Mouse (Mus musculus) forebrain, embryonic 11.5 days (tissue): ENCODE measurements around the gene Akap6. TPM values are rescaled to one million over a fixed set of nuclear protein-coding genes. Genes with fewer than 3 reads are reported as not detected.

Experiments used
- ATAC-seq: fragments of 200-750 bp; cut with Nextera tagmentation; replicated peaks from 2 replicates; pipeline ENCODE4 v1.8.0; 2017; ENCODE audit warnings: moderate TSS enrichment; ENCODE audit not compliant: low FRiP score
- DNase-seq: peaks from one replicate; pipeline ENCODE4 v3.0.0-alpha.2; 2017; ENCODE audit warnings: low spot score
- H3K27ac ChIP-seq: fragments of 300-500 bp; sonication (generic); 2 replicates; pipeline ENCODE4 v1.5.1; 2014; ENCODE audit warnings: low read depth, low read length
- H3K27me3 ChIP-seq: fragments of 300-500 bp; sonication (generic); 2 replicates; pipeline ENCODE4 v1.6.1; 2014; ENCODE audit warnings: mild to moderate bottlenecking, low read length, mixed read lengths; ENCODE audit not compliant: control insufficient read depth, insufficient read depth
- H3K36me3 ChIP-seq: fragments of 300-500 bp; sonication (generic); 2 replicates; pipeline ENCODE4 v1.6.1; 2014; ENCODE audit warnings: mild to moderate bottlenecking, low read length, moderate library complexity, mixed read lengths; ENCODE audit not compliant: control insufficient read depth, insufficient read depth
- H3K4me1 ChIP-seq: fragments of 300-500 bp; sonication (generic); replicated peaks from 2 replicates; pipeline ENCODE4 v1.6.1; 2014; ENCODE audit warnings: low read length, mixed read lengths; ENCODE audit not compliant: control insufficient read depth, insufficient read depth
- H3K4me2 ChIP-seq: fragments of 300-500 bp; sonication (generic); 2 replicates; pipeline ENCODE4 v1.6.1; 2014; ENCODE audit warnings: low read depth, mild to moderate bottlenecking, low read length, moderate library complexity, mixed read lengths; ENCODE audit not compliant: severe bottlenecking
- H3K4me3 ChIP-seq: fragments of 300-500 bp; sonication (generic); 2 replicates; pipeline ENCODE4 v1.5.1; 2014; ENCODE audit warnings: low read depth, low read length
- H3K9ac ChIP-seq: fragments of 300-500 bp; sonication (generic); 2 replicates; pipeline ENCODE4 v1.6.1; 2014; ENCODE audit warnings: low read length
- H3K9me3 ChIP-seq: fragments of 300-500 bp; sonication (generic); 2 replicates; pipeline ENCODE4 v1.6.1; 2016; ENCODE audit warnings: low read length, mixed read lengths; ENCODE audit not compliant: control insufficient read depth
- WGBS: fragments of 180-500 bp; shearing (Covaris S2); extraction: QIAGEN DNeasy Blood & Tissue Kit; methylation state at CpG from one replicate; pipeline ENCODE4 v1.1.7; 2014; 5-methylcytosine and 5-hydroxymethylcytosine counted together
- polyA plus RNA-seq: library from polyadenylated mRNA; unstranded; fragments of >200 nt; fragmentation: Nextera tagmentation; extraction: Ambion mirVana; gene quantifications from 2 replicates; pipeline ENCODE4 v1.2.1, GENCODE M21; 2014

The Akap6 gene
- polyA plus RNA-seq, 1 experiment from 2014 or later: 13.2 TPM

GRCm38 (mm10) chr12:52755649-52756048, 56.5 kb downstream of the Akap6 start:
- DNase-seq (no peak), ATAC-seq (no peak)
- Histone ChIP-seq H3K9ac (no peak overlapping the region), H3K4me2 (no peak overlapping the region), H3K4me1 (no peaks in the 10 kb centered on the region), H3K27ac (no peak overlapping the region), H3K36me3 (no peaks in the 10 kb centered on the region), H3K4me3 (no peak overlapping the region), H3K9me3 (no peaks in the 10 kb centered on the region), H3K27me3 (no peaks in the 10 kb centered on the region)
- 81% methylated on average over 2 of the region's 2 CpGs for WGBS

- Histone ChIP-seq H3K9ac (no peak overlapping the region), H3K4me3 (no peak overlapping the region), H3K4me1 (no peaks in the 10 kb centered on the region), H3K27ac (no peak overlapping the region), H3K27me3 (no peaks in the 10 kb centered on the region), H3K9me3 (no peaks in the 10 kb centered on the region), H3K36me3 (no peaks in the 10 kb centered on the region), H3K4me2 (no peak overlapping the region)
- no peak for DNase-seq
- ATAC-seq: no peak
- WGBS: 22% methylated on average over 4 of the region's 4 CpGs
Measured at GRCm38 (mm10) chr12:52757881-52758280, 58.7 kb downstream of the Akap6 start.

GRCm38 (mm10) chr12:52764046-52764445, 64.9 kb downstream of the Akap6 start:
- H3K4me1 ChIP-seq: no peaks in the 10 kb centered on the region
- H3K4me2 ChIP-seq: no peak overlapping the region
- no peaks in the 10 kb centered on the region for H3K27me3 ChIP-seq
- no peak overlapping the region for H3K4me3 ChIP-seq
- H3K36me3 ChIP-seq: no peaks in the 10 kb centered on the region
- ATAC-seq: no peak
- no peak overlapping the region for H3K9ac ChIP-seq
- 90% methylated on average over 2 of the region's 2 CpGs for WGBS
- no peak overlapping the region for H3K27ac ChIP-seq
- no peaks in the 10 kb centered on the region for H3K9me3 ChIP-seq
- no peak for DNase-seq

GRCm38 (mm10) chr12:52764810-52765209, 65.6 kb downstream of the Akap6 start:
- H3K36me3 ChIP-seq: no peaks in the 10 kb centered on the region
- H3K27ac ChIP-seq: no peak overlapping the region
- no peak overlapping the region for H3K9ac ChIP-seq
- no peaks in the 10 kb centered on the region for H3K27me3 ChIP-seq
- ATAC-seq: no peak
- H3K4me3 ChIP-seq: no peak overlapping the region
- H3K4me2 ChIP-seq: no peak overlapping the region
- no peaks in the 10 kb centered on the region for H3K9me3 ChIP-seq
- H3K4me1 ChIP-seq: no peaks in the 10 kb centered on the region
- DNase-seq: no peak
- WGBS: 97% methylated on average over 3 of the region's 3 CpGs

- H3K4me3 ChIP-seq: no peak overlapping the region
Measured at GRCm38 (mm10) chr12:52769561-52769960, 70.4 kb downstream of the Akap6 start.

GRCm38 (mm10) chr12:52771931-52772330, 72.7 kb downstream of the Akap6 start:
- Histone ChIP-seq H3K27me3 (no peaks in the 10 kb centered on the region), H3K9me3 (no peaks in the 10 kb centered on the region), H3K9ac (no peak overlapping the region), H3K27ac (no peak overlapping the region), H3K4me3 (no peak overlapping the region), H3K4me1 (peaks cover 3% of the 10 kb centered on the region; the same call in 1 of the 2 replicates), H3K4me2 (no peak overlapping the region), H3K36me3 (no peaks in the 10 kb centered on the region)
- ATAC-seq: no peak
- 73% methylated on average over 7 of the region's 7 CpGs for WGBS
- DNase-seq: no peak

More at GRCm38 (mm10) chr12:52769561-52769960, 70.4 kb downstream of the Akap6 start:
- 61% methylated on average over 3 of the region's 3 CpGs for WGBS
- H3K9me3 ChIP-seq: no peaks in the 10 kb centered on the region
- no peak overlapping the region for H3K9ac ChIP-seq
- H3K4me1 ChIP-seq: peaks cover 3% of the 10 kb centered on the region; the same call in 1 of the 2 replicates
- H3K36me3 ChIP-seq: no peaks in the 10 kb centered on the region
- H3K27ac ChIP-seq: no peak overlapping the region
- DNase-seq (no peak), ATAC-seq (no peak)
- no peaks in the 10 kb centered on the region for H3K27me3 ChIP-seq
- no peak overlapping the region for H3K4me2 ChIP-seq

GRCm38 (mm10) chr12:52772494-52773280, 73.5 kb downstream of the Akap6 start:
- ATAC-seq (no peak), DNase-seq (no peak)
- Histone ChIP-seq H3K36me3 (no peaks in the 10 kb centered on the region), H3K27ac (no peak overlapping the region), H3K4me1 (peaks cover 3% of the 10 kb centered on the region; the same call in 1 of the 2 replicates), H3K9ac (no peak overlapping the region), H3K27me3 (no peaks in the 10 kb centered on the region), H3K9me3 (no peaks in the 10 kb centered on the region), H3K4me3 (no peak overlapping the region), H3K4me2 (no peak overlapping the region)
- 45% methylated on average over 11 of the region's 11 CpGs for WGBS

GRCm38 (mm10) chr12:52773847-52774246, 74.7 kb downstream of the Akap6 start:
- no peak overlapping the region for H3K4me3 ChIP-seq
- H3K4me2 ChIP-seq: no peak overlapping the region
- H3K4me1 ChIP-seq: peaks cover 3% of the 10 kb centered on the region; the same call in 1 of the 2 replicates
- H3K36me3 ChIP-seq: no peaks in the 10 kb centered on the region
- 62% methylated on average over 3 of the region's 3 CpGs for WGBS
- DNase-seq: no peak
- no peak overlapping the region for H3K27ac ChIP-seq
- H3K9ac ChIP-seq: no peak overlapping the region
- H3K9me3 ChIP-seq: no peaks in the 10 kb centered on the region
- H3K27me3 ChIP-seq: no peaks in the 10 kb centered on the region
- no peak for ATAC-seq

GRCm38 (mm10) chr12:52774382-52774781, 75.2 kb downstream of the Akap6 start:
- H3K9ac ChIP-seq: no peak overlapping the region
- peaks cover 3% of the 10 kb centered on the region; the same call in 1 of the 2 replicates for H3K4me1 ChIP-seq
- no peak overlapping the region; the same call in 1 of the 2 replicates for H3K27ac ChIP-seq
- no peaks in the 10 kb centered on the region for H3K9me3 ChIP-seq
- H3K4me2 ChIP-seq: no peak overlapping the region
- DNase-seq: no peak
- no peak for ATAC-seq
- H3K4me3 ChIP-seq: no peak overlapping the region
- 21% methylated on average over 6 of the region's 6 CpGs for WGBS
- no peaks in the 10 kb centered on the region for H3K27me3 ChIP-seq
- H3K36me3 ChIP-seq: no peaks in the 10 kb centered on the region
